Mouse (Mus musculus) midbrain, postnatal 0 days (tissue): ENCODE measurements around the gene Casq2. TPM values are rescaled to one million over a fixed set of nuclear protein-coding genes. Genes with fewer than 3 reads are reported as not detected.

Experiments
- ATAC-seq: fragments of 200-750 bp; cut with Nextera tagmentation; 2 replicates; pipeline ENCODE4 v1.8.0; 2017; ENCODE audit warnings: moderate number of reproducible peaks, mild to moderate bottlenecking, moderate TSS enrichment, moderate library complexity; ENCODE audit not compliant: low FRiP score
- DNase-seq: peaks from one replicate; pipeline ENCODE4 v3.0.0-alpha.2; 2015; ENCODE audit warnings: low spot score
- H3K27ac ChIP-seq: fragments of 300-500 bp; sonication (generic); 2 replicates; pipeline ENCODE4 v1.5.1; 2014; ENCODE audit warnings: low read depth, mild to moderate bottlenecking, low read length, mixed read lengths
- H3K27me3 ChIP-seq: fragments of 300-500 bp; sonication (generic); 2 replicates; pipeline ENCODE4 v1.6.1; 2014; ENCODE audit warnings: low read length, control low read depth, mixed read lengths; ENCODE audit not compliant: insufficient read depth
- H3K36me3 ChIP-seq: fragments of 300-500 bp; sonication (generic); 2 replicates; pipeline ENCODE4 v1.6.1; 2014; ENCODE audit warnings: low read length, control low read depth, mixed read lengths; ENCODE audit not compliant: insufficient read depth
- H3K4me1 ChIP-seq: fragments of 300-500 bp; sonication (generic); 2 replicates; pipeline ENCODE4 v1.6.1; 2014; ENCODE audit warnings: mild to moderate bottlenecking, control low read depth, antibody characterized with exemption, low read length, mixed read lengths; ENCODE audit not compliant: insufficient read depth
- H3K4me2 ChIP-seq: fragments of 300-500 bp; sonication (generic); 2 replicates; pipeline ENCODE4 v1.6.1; 2014; ENCODE audit warnings: low read depth, mild to moderate bottlenecking, low read length, mixed read lengths; ENCODE audit not compliant: poor library complexity, severe bottlenecking
- H3K4me3 ChIP-seq: fragments of 300-500 bp; sonication (generic); 2 replicates; pipeline ENCODE4 v1.5.1; 2014; ENCODE audit warnings: low read depth, mild to moderate bottlenecking, low read length, moderate library complexity
- H3K9ac ChIP-seq: fragments of 300-500 bp; sonication (generic); replicated peaks from 2 replicates; pipeline ENCODE4 v1.6.1; 2014; ENCODE audit warnings: mild to moderate bottlenecking, low read length, moderate library complexity, mixed read lengths; ENCODE audit not compliant: poor library complexity, severe bottlenecking
- H3K9me3 ChIP-seq: fragments of 300-500 bp; sonication (generic); 2 replicates; pipeline ENCODE4 v1.6.1; 2016; ENCODE audit warnings: low read length, control low read depth
- CTCF ChIP-seq: IDR thresholded peaks from 2 replicates; pipeline ENCODE4 v1.5.1; 2016; ENCODE audit warnings: antibody characterized with exemption, mild to moderate bottlenecking
- WGBS: fragments of 180-500 bp; shearing (Covaris S2); extraction: QIAGEN DNeasy Blood & Tissue Kit; methylation state at CpG from one replicate; pipeline ENCODE4 v1.1.7; 2014; 5-methylcytosine and 5-hydroxymethylcytosine counted together
- polyA plus RNA-seq: library from polyadenylated mRNA; unstranded; fragments of >200 nt; fragmentation: Nextera tagmentation; extraction: Ambion mirVana; gene quantifications from 2 replicates; pipeline ENCODE4 v1.2.1, GENCODE M21; 2015
- total RNA-seq: library from RNA; depleted of rRNA; stranded (reverse); fragments of >200 nt; gene quantifications from 2 replicates; pipeline ENCODE4 v1.2.3, GENCODE M21; 2014

Gene Casq2
- total and polyA plus RNA-seq, 2 experiments from 2014 or later, result 0.84 to 0.93 TPM

- no peaks in the 10 kb centered on the region for H3K9me3 ChIP-seq
- no peak overlapping the region for H3K9ac ChIP-seq
- H3K4me2 ChIP-seq, result no peak overlapping the region
- no peak for TF ChIP-seq CTCF
- ATAC-seq (no peak), DNase-seq (no peak)
- 59% methylated on average over 4 of the region's 4 CpGs for WGBS
- H3K27me3 ChIP-seq, result no peaks in the 10 kb centered on the region
- H3K4me1 ChIP-seq, result no peaks in the 10 kb centered on the region
- no peak overlapping the region for H3K4me3 ChIP-seq
- no peaks in the 10 kb centered on the region for H3K36me3 ChIP-seq
- H3K27ac ChIP-seq, result no peak overlapping the region
Observed at GRCm38 (mm10) chr3:102179869-102180268, 93.7 kb downstream of the Casq2 start.

GRCm38 (mm10) chr3:102180746-102181145 is 94.5 kb downstream of the Casq2 start:
- 0 out of 2 replicates have a peak, but pooled peaks cover under 1% of the 10 kb centered on the region for H3K9me3 ChIP-seq

GRCm38 (mm10) chr3:102181191-102181590 is 95.0 kb downstream of the Casq2 start:
- 85% methylated on average over 4 of the region's 4 CpGs for WGBS
- no peak overlapping the region for H3K4me3 ChIP-seq
- no peaks in the 10 kb centered on the region for H3K27me3 ChIP-seq
- no peak overlapping the region for H3K4me2 ChIP-seq
- H3K9me3 ChIP-seq, result 0 out of 2 replicates have a peak, but pooled peaks cover 3% of the 10 kb centered on the region
- H3K4me1 ChIP-seq, result no peaks in the 10 kb centered on the region
- H3K36me3 ChIP-seq, result no peaks in the 10 kb centered on the region
- DNase-seq (no peak), ATAC-seq (no peak)
- H3K9ac ChIP-seq, result no peak overlapping the region
- no peak for TF ChIP-seq CTCF
- no peak overlapping the region for H3K27ac ChIP-seq

More at GRCm38 (mm10) chr3:102180746-102181145, 94.5 kb downstream of the Casq2 start:
- TF ChIP-seq CTCF, result no peak
- ATAC-seq, result no peak
- Histone ChIP-seq H3K27ac (no peak overlapping the region), H3K4me2 (no peak overlapping the region), H3K27me3 (no peaks in the 10 kb centered on the region), H3K4me3 (no peak overlapping the region), H3K4me1 (no peaks in the 10 kb centered on the region), H3K9ac (no peak overlapping the region), H3K36me3 (no peaks in the 10 kb centered on the region)
- DNase-seq, result peak; percentile 65
- WGBS, result 74% methylated on average over 7 of the region's 7 CpGs

GRCm38 (mm10) chr3:102182601-102183000 is 96.4 kb downstream of the Casq2 start:
- Histone ChIP-seq H3K9me3 (0 out of 2 replicates have a peak, but pooled peaks cover 3% of the 10 kb centered on the region), H3K4me1 (no peaks in the 10 kb centered on the region), H3K27ac (no peak overlapping the region), H3K4me3 (no peak overlapping the region), H3K9ac (no peak overlapping the region), H3K27me3 (no peaks in the 10 kb centered on the region), H3K36me3 (no peaks in the 10 kb centered on the region), H3K4me2 (no peak overlapping the region)
- ATAC-seq, result no peak
- WGBS, result 91% methylated on average over 2 of the region's 2 CpGs
- TF ChIP-seq CTCF, result no peak
- DNase-seq, result no peak

GRCm38 (mm10) chr3:102184721-102185120 is 98.5 kb downstream of the Casq2 start:
- no peak overlapping the region for H3K4me2 ChIP-seq
- H3K4me1 ChIP-seq, result no peaks in the 10 kb centered on the region
- no peak overlapping the region for H3K9ac ChIP-seq
- no peak overlapping the region for H3K4me3 ChIP-seq
- no peak overlapping the region for H3K27ac ChIP-seq
- DNase-seq, result no peak
- ATAC-seq, result no peak
- 78% methylated on average over 5 of the region's 5 CpGs for WGBS
- H3K27me3 ChIP-seq, result no peaks in the 10 kb centered on the region
- no peaks in the 10 kb centered on the region for H3K36me3 ChIP-seq
- no peak for TF ChIP-seq CTCF
- H3K9me3 ChIP-seq, result 0 out of 2 replicates have a peak, but pooled peaks cover 3% of the 10 kb centered on the region

GRCm38 (mm10) chr3:102187401-102187800 is 101.2 kb downstream of the Casq2 start:
- H3K36me3 ChIP-seq, result no peaks in the 10 kb centered on the region
- ATAC-seq, result no peak
- TF ChIP-seq CTCF, result no peak
- no peak overlapping the region for H3K4me2 ChIP-seq
- no peaks in the 10 kb centered on the region for H3K4me1 ChIP-seq
- H3K27ac ChIP-seq, result no peak overlapping the region
- no peaks in the 10 kb centered on the region for H3K27me3 ChIP-seq
- no peak for DNase-seq
- H3K9me3 ChIP-seq, result 0 out of 2 replicates have a peak, but pooled peaks cover 3% of the 10 kb centered on the region
- WGBS, result 84% methylated on average over 4 of the region's 4 CpGs
- no peak overlapping the region for H3K4me3 ChIP-seq
- H3K9ac ChIP-seq, result no peak overlapping the region
